Mouse (Mus musculus) stomach, postnatal 0 days (tissue): ENCODE measurements around the gene Iffo1. TPM values are rescaled to one million over a fixed set of nuclear protein-coding genes. Genes with fewer than 3 reads are reported as not detected.

Experiments
- ATAC-seq: fragments of 200-750 bp; cut with Nextera tagmentation; 2 replicates; pipeline ENCODE4 v1.8.0; 2017; ENCODE audit not compliant: low FRiP score, low TSS enrichment
- DNase-seq: peaks from one replicate; pipeline ENCODE4 v3.0.0-alpha.2; 2016; ENCODE audit warnings: low spot score
- H3K27ac ChIP-seq: fragments of 300-500 bp; sonication (generic); replicated peaks from 2 replicates; pipeline ENCODE4 v1.5.1; 2014; ENCODE audit warnings: mild to moderate bottlenecking, control low read depth
- H3K27me3 ChIP-seq: fragments of 300-500 bp; sonication (generic); 2 replicates; pipeline ENCODE4 v1.6.1; 2014; ENCODE audit warnings: low read length; ENCODE audit not compliant: control insufficient read depth, insufficient read depth
- H3K36me3 ChIP-seq: fragments of 300-500 bp; sonication (generic); 2 replicates; pipeline ENCODE4 v1.6.1; 2014; ENCODE audit warnings: low read length, mixed read lengths; ENCODE audit not compliant: control insufficient read depth, insufficient read depth
- H3K4me1 ChIP-seq: fragments of 300-500 bp; sonication (generic); replicated peaks from 2 replicates; pipeline ENCODE4 v1.6.1; 2014; ENCODE audit warnings: antibody characterized with exemption; ENCODE audit not compliant: control insufficient read depth, insufficient read depth
- H3K4me2 ChIP-seq: fragments of 300-500 bp; sonication (generic); replicated peaks from 2 replicates; pipeline ENCODE4 v1.6.1; 2014; ENCODE audit warnings: low read depth, mild to moderate bottlenecking, control low read depth, moderate library complexity
- H3K4me3 ChIP-seq: fragments of 300-500 bp; sonication (generic); 2 replicates; pipeline ENCODE4 v1.5.1; 2014; ENCODE audit warnings: low read depth, low read length, control low read depth
- H3K9ac ChIP-seq: fragments of 300-500 bp; sonication (generic); 2 replicates; pipeline ENCODE4 v1.6.1; 2014; ENCODE audit warnings: mild to moderate bottlenecking, low read length, control low read depth, mixed read lengths
- H3K9me3 ChIP-seq: fragments of 300-500 bp; sonication (generic); 2 replicates; pipeline ENCODE4 v1.6.1; 2016; ENCODE audit warnings: low read length; ENCODE audit not compliant: control insufficient read depth
- CTCF ChIP-seq: IDR thresholded peaks from 2 replicates; pipeline ENCODE4 v1.5.1; 2016; ENCODE audit warnings: antibody characterized with exemption, low read depth, mild to moderate bottlenecking, moderate library complexity
- EP300 ChIP-seq: optimal IDR thresholded peaks from 2 replicates; pipeline ENCODE3; 2016; ENCODE audit warnings: antibody characterized with exemption
- WGBS: fragments of 180-500 bp; shearing (Covaris S2); extraction: QIAGEN DNeasy Blood & Tissue Kit; methylation state at CpG from one replicate; pipeline ENCODE4 v1.1.7; 2014; 5-methylcytosine and 5-hydroxymethylcytosine counted together
- polyA plus RNA-seq: library from polyadenylated mRNA; unstranded; fragments of >200 nt; fragmentation: Nextera tagmentation; extraction: Ambion mirVana; gene quantifications from 2 replicates; pipeline ENCODE4 v1.2.1, GENCODE M21; 2015

The Iffo1 gene
- polyA plus RNA-seq, 1 experiment from 2014 or later: 4.4 TPM

GRCm38 (mm10) chr6:125148251-125148925 is 3.3 kb downstream of the Iffo1 start:
- WGBS: 56% methylated on average over 18 of the region's 18 CpGs
- H3K9ac ChIP-seq: 0 out of 2 replicates have a peak overlapping the region, but pooled peaks have one; percentile 4
- TF ChIP-seq EP300 (no peak), CTCF (no peak)
- no peak for ATAC-seq
- H3K36me3 ChIP-seq: no peaks in the 10 kb centered on the region
- peak overlapping the region; percentile 56; the same call in 1 of the 2 replicates for H3K27ac ChIP-seq
- no peaks in the 10 kb centered on the region for H3K9me3 ChIP-seq
- no peak overlapping the region for H3K4me2 ChIP-seq
- no peaks in the 10 kb centered on the region for H3K4me1 ChIP-seq
- DNase-seq: no peak
- no peaks in the 10 kb centered on the region for H3K27me3 ChIP-seq
- no peak overlapping the region for H3K4me3 ChIP-seq

DNA sequence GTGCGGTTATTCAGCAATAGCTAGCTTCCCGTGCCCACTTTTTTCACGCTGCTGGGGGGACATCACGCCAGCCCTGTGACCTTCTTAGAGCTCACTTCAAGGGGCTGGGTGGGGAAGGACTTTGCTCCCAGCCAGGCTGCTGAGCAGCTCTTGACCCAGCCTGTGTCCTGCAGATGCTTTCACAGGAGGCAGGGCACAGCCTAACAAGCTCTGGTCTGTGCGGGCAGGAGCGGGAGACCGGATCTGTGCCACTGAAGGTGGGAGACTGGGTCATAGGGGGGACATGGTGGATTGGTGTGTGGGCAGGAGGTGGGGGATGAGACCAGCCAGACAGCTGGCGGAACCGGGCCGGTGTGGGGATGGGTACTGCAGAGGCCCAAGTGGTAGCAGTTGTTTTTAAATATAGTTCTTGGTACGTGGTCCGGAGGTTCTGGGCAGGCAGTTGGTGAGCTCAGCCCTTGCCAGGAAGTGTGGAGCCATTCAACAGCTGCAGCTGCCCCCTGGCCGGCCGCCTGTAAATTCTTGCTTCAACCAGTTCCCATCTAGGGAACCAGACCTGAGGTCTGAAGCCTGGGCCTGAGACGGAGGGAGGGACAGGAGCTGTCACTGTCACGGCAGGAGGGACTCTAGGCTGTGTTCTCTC is 4.0 kb downstream of the Iffo1 start:
- no peak for DNase-seq
- Histone ChIP-seq H3K4me2 (no peak overlapping the region), H3K36me3 (no peaks in the 10 kb centered on the region), H3K4me3 (no peak overlapping the region), H3K27ac (peak overlapping the region; percentile 56), H3K4me1 (no peaks in the 10 kb centered on the region), H3K9me3 (no peaks in the 10 kb centered on the region), H3K27me3 (no peaks in the 10 kb centered on the region), H3K9ac (no peak overlapping the region)
- ATAC-seq: no peak
- no peak for TF ChIP-seq CTCF
- 73% methylated on average over 16 of the region's 16 CpGs for WGBS

DNA sequence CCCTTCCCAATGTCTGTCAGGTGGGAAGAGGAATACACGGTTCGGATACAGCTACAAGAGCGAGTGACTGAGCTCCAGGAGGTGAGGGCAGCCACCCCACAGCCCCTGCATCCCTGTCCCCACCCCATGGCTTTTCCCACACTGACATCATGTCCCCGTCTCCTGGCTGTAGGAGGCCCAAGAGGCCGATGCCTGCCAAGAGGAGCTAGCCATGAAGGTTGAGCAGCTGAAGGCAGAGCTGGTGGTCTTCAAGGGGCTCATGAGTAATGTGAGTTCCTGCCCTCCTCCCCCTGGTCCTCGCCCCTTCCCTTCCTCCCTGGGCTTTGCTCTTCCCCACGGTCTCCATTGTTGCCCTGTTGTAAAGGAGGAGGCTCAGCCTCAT is 4.5 kb downstream of the Iffo1 start:
- H3K4me1 ChIP-seq: no peaks in the 10 kb centered on the region
- H3K27ac ChIP-seq: peak overlapping the region; percentile 35

DNA sequence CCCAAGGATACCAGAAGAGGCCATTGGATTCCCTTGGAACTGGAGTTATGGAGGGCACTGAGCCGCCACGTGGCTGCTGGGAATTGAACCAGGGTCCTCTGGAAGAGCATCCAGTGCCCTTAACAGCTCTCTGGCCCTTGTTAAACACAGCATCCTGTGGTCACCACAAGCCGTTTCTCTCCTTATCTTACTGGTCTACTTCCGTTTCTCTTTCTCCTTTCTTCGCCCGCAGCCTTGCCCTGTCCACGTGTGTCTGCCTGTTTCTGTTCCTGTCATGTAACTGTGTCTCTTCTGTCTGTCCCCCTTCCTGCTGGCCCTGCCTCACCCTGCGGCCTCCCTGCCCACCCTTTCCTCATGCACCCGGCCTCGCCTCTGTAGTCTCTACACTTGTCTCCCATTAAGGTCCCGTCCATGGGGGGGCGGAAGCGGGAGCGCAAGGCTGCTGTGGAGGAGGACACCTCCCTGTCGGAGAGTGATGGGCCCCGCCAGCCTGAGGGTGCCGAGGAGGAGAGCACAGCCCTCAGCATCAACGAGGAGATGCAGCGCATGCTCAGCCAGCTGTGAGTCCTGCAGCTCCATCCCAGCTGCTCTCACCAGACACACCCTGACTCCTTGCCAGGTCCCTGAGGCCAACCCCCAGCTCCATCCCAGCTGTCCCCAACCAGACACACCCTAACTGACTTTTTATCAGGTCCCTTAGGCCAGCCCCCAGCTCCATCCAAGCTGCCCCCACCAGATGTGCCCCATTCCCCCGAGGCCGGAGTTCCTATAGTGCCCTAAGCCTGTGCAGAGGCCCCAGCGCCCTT is 7.4 kb downstream of the Iffo1 start:
- Histone ChIP-seq H3K4me3 (no peak overlapping the region), H3K27ac (no peak overlapping the region), H3K9me3 (no peaks in the 10 kb centered on the region), H3K4me2 (no peak overlapping the region), H3K27me3 (no peaks in the 10 kb centered on the region), H3K36me3 (no peaks in the 10 kb centered on the region), H3K9ac (no peak overlapping the region), H3K4me1 (no peaks in the 10 kb centered on the region)
- 73% methylated on average over 22 of the region's 22 CpGs for WGBS
- DNase-seq: no peak
- ATAC-seq: peak; percentile 18; the same call in 1 of the 2 replicates
- TF ChIP-seq CTCF: no peak
- no peak for TF ChIP-seq EP300

More for the DNA sequence above, 4.5 kb downstream of the Iffo1 start:
- 71% methylated on average over 6 of the region's 7 CpGs for WGBS
- DNase-seq (no peak), ATAC-seq (no peak)
- Histone ChIP-seq H3K4me3 (no peak overlapping the region), H3K4me2 (no peak overlapping the region), H3K9me3 (no peaks in the 10 kb centered on the region), H3K36me3 (no peaks in the 10 kb centered on the region), H3K9ac (no peak overlapping the region), H3K27me3 (no peaks in the 10 kb centered on the region)
- TF ChIP-seq EP300 (no peak), CTCF (no peak)

DNA sequence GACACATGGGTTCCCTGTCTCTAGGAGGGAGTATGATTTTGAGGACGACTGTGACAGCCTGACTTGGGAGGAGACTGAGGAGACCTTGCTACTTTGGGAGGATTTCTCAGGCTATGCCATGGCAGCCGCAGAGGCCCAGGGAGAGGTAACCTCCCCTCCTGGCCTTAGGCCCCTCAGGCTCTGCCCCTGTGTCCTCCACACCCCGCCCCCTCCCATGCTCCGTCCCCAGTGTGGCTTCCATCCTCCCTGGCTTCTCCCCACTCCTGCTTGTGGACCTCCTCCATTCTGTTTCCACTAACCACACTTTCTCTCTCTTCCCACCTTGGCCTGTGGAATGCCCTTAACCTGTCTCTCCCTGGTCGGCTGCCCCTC is 8.0 kb downstream of the Iffo1 start:
- Histone ChIP-seq H3K9me3 (no peaks in the 10 kb centered on the region), H3K27me3 (no peaks in the 10 kb centered on the region), H3K36me3 (no peaks in the 10 kb centered on the region), H3K4me3 (no peak overlapping the region), H3K4me1 (no peaks in the 10 kb centered on the region), H3K27ac (no peak overlapping the region), H3K4me2 (no peak overlapping the region), H3K9ac (no peak overlapping the region)
- TF ChIP-seq CTCF (no peak), EP300 (no peak)
- no peak for DNase-seq
- ATAC-seq: no peak
- WGBS: 76% methylated on average over 5 of the region's 5 CpGs
